10 mouse cellular contexts compared by ENCODE assay signal in genomic region chrX:164449201-164449600, GRCm38 (mm10). TPM values are rescaled to one million over a fixed set of nuclear protein-coding genes. Genes with fewer than 3 reads are reported as not detected.
DNase-seq lines count a peak whose midpoint lies in the region; ATAC-seq and TF ChIP-seq lines count a peak whose summit lies in the region.
"Had no signal": no experiment of that assay in that cellular context is flagged by ENCODE, and none has a peak within 500 bp of the region (broad histone marks: within the 10 kb centered on the region; RNA-seq: fewer than 3 reads in every experiment).

No protein-coding gene starts in this region.

- no peak overlapping the region for H3K27ac ChIP-seq in heart, embryonic 10.5 days
- H3K27ac ChIP-seq in kidney, postnatal 0 days, result no peak overlapping the region
- H3K27ac ChIP-seq: embryonic facial prominence, embryonic 12.5 days had no signal

- no peaks in the 10 kb centered on the region for H3K27me3 ChIP-seq in heart, embryonic 10.5 days (ENCODE audit: insufficient read depth, poor library complexity, severe bottlenecking)
- H3K27me3 ChIP-seq in kidney, postnatal 0 days (ENCODE audit: insufficient read depth, low read length), result no peaks in the 10 kb centered on the region
- H3K27me3 ChIP-seq: embryonic facial prominence, embryonic 12.5 days had no signal

- no peaks in the 10 kb centered on the region for H3K9me3 ChIP-seq in heart, embryonic 10.5 days
- H3K9me3 ChIP-seq in kidney, postnatal 0 days (replicated peaks; ENCODE audit: low read length), result no peaks in the 10 kb centered on the region
- H3K9me3 ChIP-seq: embryonic facial prominence, embryonic 12.5 days had no signal

- no peak overlapping the region for H3K4me3 ChIP-seq in heart, embryonic 10.5 days
- H3K4me3 ChIP-seq in kidney, postnatal 0 days (replicated peaks; ENCODE audit: low read depth, low read length), result no peak overlapping the region
- H3K4me3 ChIP-seq: embryonic facial prominence, embryonic 12.5 days had no signal

- H3K9ac ChIP-seq in kidney, postnatal 0 days (ENCODE audit: low read depth, low read length), result no peak overlapping the region
- H3K9ac ChIP-seq: embryonic facial prominence, embryonic 12.5 days had no signal

- H3K4me2 ChIP-seq in kidney, postnatal 0 days (ENCODE audit: low read length), result no peak overlapping the region
- H3K4me2 ChIP-seq: embryonic facial prominence, embryonic 12.5 days had no signal

- ATAC-seq in kidney, postnatal 0 days (replicated peaks; ENCODE audit: low FRiP score, low read depth), result no peak

- peak; percentile 16 for DNase-seq in heart, adult 9 months (ENCODE audit: low spot score in 2 of 2)
- DNase-seq in heart, embryonic 10.5 days (ENCODE audit: low spot score), result no peak
- DNase-seq in testis, postnatal 10 days (ENCODE audit: low spot score), result peak; percentile 42
- no peak for DNase-seq in testis, postnatal 14 days (ENCODE audit: low spot score)
- DNase-seq in brain, embryonic 18.5 days (ENCODE audit: low read depth, low spot score), result peak; percentile 4
- DNase-seq in kidney, postnatal 0 days (ENCODE audit: low spot score), result peak; percentile 74
- DNase-seq in mesoderm, embryonic 11.5 days (ENCODE audit: low read depth, low spot score), result peak; percentile 62
- no peak for DNase-seq in ovary, postnatal 10 days (ENCODE audit: low spot score)

- 27% methylated on average over 3 of the region's 3 CpGs for WGBS in heart, embryonic 10.5 days
- 36% methylated on average over 3 of the region's 3 CpGs for WGBS in kidney, postnatal 0 days

- no peaks in the 10 kb centered on the region for H3K36me3 ChIP-seq in heart, embryonic 10.5 days
- H3K36me3 ChIP-seq in kidney, postnatal 0 days (ENCODE audit: insufficient read depth, low read length), result no peaks in the 10 kb centered on the region
- H3K36me3 ChIP-seq: embryonic facial prominence, embryonic 12.5 days had no signal

- peak; percentile 63 for TF ChIP-seq CTCF in kidney, postnatal 0 days (IDR thresholded peaks at IDR 0.05; ENCODE audit: low read depth)

- H3K4me1 ChIP-seq in heart, embryonic 10.5 days, result no peaks in the 10 kb centered on the region
- no peaks in the 10 kb centered on the region for H3K4me1 ChIP-seq in kidney, postnatal 0 days (replicated peaks; ENCODE audit: insufficient read depth, low read length)
- H3K4me1 ChIP-seq: embryonic facial prominence, embryonic 12.5 days had no signal

RNA-seq across cellular contexts. Expression of gene Asb11, which starts 12.4 kb away (rescaled TPM):
- polyA plus RNA-seq in heart, embryonic 10.5 days (2016; fragmentation: Nextera tagmentation; extraction: Ambion mirVana), result 0.13 and 0.62 TPM in 2 replicates
- 0.29 and 0.78 TPM in 2 replicates for polyA plus RNA-seq in kidney, postnatal 0 days (2015; fragmentation: Nextera tagmentation; extraction: Ambion mirVana)
- polyA plus RNA-seq: embryonic facial prominence, embryonic 12.5 days had no signal

RNA-seq across cellular contexts. Expression of gene Piga, which starts 29.6 kb away (rescaled TPM):
- 12.4 and 13.2 TPM in 2 replicates for polyA plus RNA-seq in heart, embryonic 10.5 days (2016; fragmentation: Nextera tagmentation; extraction: Ambion mirVana)
- 7.6 and 7.8 TPM in 2 replicates for polyA plus RNA-seq in kidney, postnatal 0 days (2015; fragmentation: Nextera tagmentation; extraction: Ambion mirVana)

RNA-seq across cellular contexts. Expression of gene Asb9, which starts 56.9 kb away (rescaled TPM):
- polyA plus RNA-seq in heart, embryonic 10.5 days (2016; fragmentation: Nextera tagmentation; extraction: Ambion mirVana), result 0.46 and 0.64 TPM in 2 replicates
- 37.9 and 40.6 TPM in 2 replicates for polyA plus RNA-seq in kidney, postnatal 0 days (2015; fragmentation: Nextera tagmentation; extraction: Ambion mirVana)
- polyA plus RNA-seq: small intestine, adult 2 months had no signal

Comparison
In these comparisons a context has a peak if more than half of its experiments do, and no peak if none do; other contexts are left out.
1. DNase-seq: peak in heart, adult 9 months (2 of 2), testis, postnatal 10 days (single experiment), brain, embryonic 18.5 days (single experiment), kidney, postnatal 0 days (single experiment) and mesoderm, embryonic 11.5 days (single experiment); none in heart, embryonic 10.5 days (single experiment), testis, postnatal 14 days (single experiment) and ovary, postnatal 10 days (single experiment).
2. RNA of gene Asb9, which starts 56.9 kb away (polyA plus RNA-seq): 37.9 to 40.6 TPM in kidney, postnatal 0 days; 0.46 to 0.64 TPM in heart, embryonic 10.5 days; every median in the first group is over 10 times any median in the second.